Mouse (Mus musculus): ENCODE results near the gene Olfr270. TPM values are rescaled to one million over a fixed set of nuclear protein-coding genes. Genes with fewer than 3 reads are reported as not detected.

Gene Olfr270
- polyA plus RNA-seq (2015; fragmentation: Nextera tagmentation; extraction: Ambion mirVana): not detected in 2 replicates

DNA sequence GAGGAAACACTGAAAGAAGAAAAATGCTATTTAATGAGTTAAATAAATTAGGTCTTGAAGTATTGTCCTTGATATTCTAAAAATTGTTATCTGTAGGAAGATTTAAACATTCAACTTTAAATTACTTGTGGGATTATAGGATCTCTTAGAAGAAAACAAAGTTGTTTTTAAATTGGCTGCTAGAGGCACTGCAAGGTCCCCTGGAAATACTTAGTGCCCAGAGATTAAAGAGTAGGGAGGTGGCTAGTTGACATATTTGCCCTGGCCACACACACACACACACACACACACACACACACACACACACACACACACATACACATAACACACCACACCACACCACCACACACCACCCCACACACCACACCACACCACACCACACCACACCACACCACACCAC is at the start of gene Olfr270:
Gene Olfr270, plus strand, starts transcription at position 301 of the 400 bp plus-strand sequence.
- no peak within 1 kb of the TSS for H3K9ac ChIP-seq
- H3K36me3 ChIP-seq: no peaks in the 10 kb centered on the region
- H3K4me3 ChIP-seq (replicated peaks): no peak within 1 kb of the TSS
- no peak within 1 kb of the TSS for H3K4me2 ChIP-seq (replicated peaks)
- no peaks in the 10 kb centered on the region for H3K4me1 ChIP-seq (replicated peaks)
- no peaks in the 10 kb centered on the region for H3K27me3 ChIP-seq (replicated peaks)
- H3K27ac ChIP-seq: no peak within 1 kb of the TSS
- no peak for ATAC-seq
- no peaks in the 10 kb centered on the region for H3K9me3 ChIP-seq

DNA sequence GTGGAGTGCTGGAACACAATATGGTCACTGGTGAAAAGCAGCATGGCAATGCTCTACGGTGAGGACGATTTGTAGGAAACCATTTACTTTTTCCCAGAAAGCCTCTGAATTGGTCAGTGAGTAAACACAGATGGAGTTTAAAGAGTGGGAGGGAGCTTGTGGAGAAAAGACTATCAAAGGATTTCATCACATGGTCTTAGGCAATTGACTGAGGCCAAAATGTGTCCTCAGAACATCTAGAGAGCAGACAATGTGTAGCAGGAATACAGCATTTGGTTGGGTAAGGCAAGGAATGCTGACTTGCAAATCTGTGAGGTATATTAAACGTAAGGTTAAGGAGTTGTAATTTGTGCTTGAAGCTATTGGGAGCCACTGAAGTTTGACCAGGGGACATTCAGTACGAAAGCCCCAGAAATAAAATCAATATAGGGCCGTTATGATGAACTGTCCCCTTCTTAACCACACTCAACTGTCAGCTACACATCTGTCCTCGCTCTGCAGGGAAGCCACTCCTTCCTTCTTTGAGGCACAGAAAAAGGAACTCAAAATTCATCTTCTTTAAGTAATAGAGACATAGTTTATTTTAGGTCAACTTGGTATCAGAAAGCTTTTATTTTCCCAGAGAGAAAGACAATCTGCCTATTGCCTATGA is 47.6 kb upstream of the Olfr270 start:
- Histone ChIP-seq H3K9ac (no peak overlapping the region), H3K27ac (no peak overlapping the region), H3K27me3 (replicated peaks) (no peaks in the 10 kb centered on the region), H3K4me3 (replicated peaks) (no peak overlapping the region), H3K4me1 (replicated peaks) (no peaks in the 10 kb centered on the region), H3K36me3 (no peaks in the 10 kb centered on the region), H3K9me3 (no peaks in the 10 kb centered on the region), H3K4me2 (replicated peaks) (no peak overlapping the region)
- WGBS: 80% methylated on average over 6 of the region's 6 CpGs
- ATAC-seq: no peak

DNA sequence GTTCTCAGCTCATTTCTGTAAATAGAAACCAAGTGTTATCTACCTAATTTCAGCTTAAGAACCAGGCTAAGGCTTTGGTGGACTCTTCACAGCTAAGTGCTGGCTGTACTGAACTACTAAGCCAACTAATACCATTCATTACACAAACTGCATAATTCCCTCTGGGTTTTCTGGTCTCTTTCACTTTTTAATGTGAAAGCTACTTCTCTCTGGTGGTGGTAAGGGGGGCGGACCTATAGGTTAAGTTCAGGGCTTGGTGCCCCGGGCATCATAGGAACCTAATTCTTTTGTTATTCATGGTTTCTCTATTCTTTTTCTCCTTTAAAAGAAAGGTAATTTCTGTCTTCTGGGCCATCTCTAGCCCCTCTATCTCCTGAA is 47.0 kb upstream of the Olfr270 start:
- H3K4me1 ChIP-seq (replicated peaks): no peaks in the 10 kb centered on the region
- ATAC-seq: no peak
- H3K27me3 ChIP-seq (replicated peaks): no peaks in the 10 kb centered on the region
- no peak overlapping the region for H3K27ac ChIP-seq
- H3K36me3 ChIP-seq: no peaks in the 10 kb centered on the region
- H3K9ac ChIP-seq: no peak overlapping the region
- no peaks in the 10 kb centered on the region for H3K9me3 ChIP-seq
- 92% methylated on average over 2 of the region's 2 CpGs for WGBS
- H3K4me3 ChIP-seq (replicated peaks): no peak overlapping the region
- H3K4me2 ChIP-seq (replicated peaks): no peak overlapping the region

DNA sequence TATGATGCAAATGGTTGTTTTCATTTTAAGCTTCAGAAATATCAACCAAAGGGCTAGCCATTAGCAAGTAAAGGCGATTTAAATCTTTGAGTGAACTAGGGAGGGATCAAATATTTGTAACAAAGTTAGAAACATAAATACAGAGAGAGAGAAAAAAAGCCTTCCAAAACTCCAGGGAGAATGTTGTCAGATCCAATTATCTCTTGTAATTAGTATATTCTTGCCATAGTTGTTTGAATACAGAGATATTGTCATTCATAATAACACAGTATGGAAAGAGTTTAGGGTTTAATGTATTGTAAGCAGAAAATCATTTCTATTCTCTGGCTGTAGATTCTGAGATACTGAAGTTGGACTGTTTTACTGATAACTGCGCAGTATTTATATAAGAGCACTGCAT is 45.3 kb upstream of the Olfr270 start, which contains the start of gene Olfr272:
Gene Olfr272, minus strand, starts transcription at position 101 of the 400 bp plus-strand sequence.
- no peak within 1 kb of the TSS for H3K27ac ChIP-seq
- WGBS: 93% methylated on average over 2 of the region's 2 CpGs
- H3K9ac ChIP-seq: no peak within 1 kb of the TSS
- no peak for ATAC-seq
- H3K4me2 ChIP-seq (replicated peaks): no peak within 1 kb of the TSS
- H3K36me3 ChIP-seq: no peaks in the 10 kb centered on the region
- no peaks in the 10 kb centered on the region for H3K9me3 ChIP-seq
- H3K4me1 ChIP-seq (replicated peaks): no peaks in the 10 kb centered on the region
- H3K27me3 ChIP-seq (replicated peaks): no peaks in the 10 kb centered on the region
- no peak within 1 kb of the TSS for H3K4me3 ChIP-seq (replicated peaks)

DNA sequence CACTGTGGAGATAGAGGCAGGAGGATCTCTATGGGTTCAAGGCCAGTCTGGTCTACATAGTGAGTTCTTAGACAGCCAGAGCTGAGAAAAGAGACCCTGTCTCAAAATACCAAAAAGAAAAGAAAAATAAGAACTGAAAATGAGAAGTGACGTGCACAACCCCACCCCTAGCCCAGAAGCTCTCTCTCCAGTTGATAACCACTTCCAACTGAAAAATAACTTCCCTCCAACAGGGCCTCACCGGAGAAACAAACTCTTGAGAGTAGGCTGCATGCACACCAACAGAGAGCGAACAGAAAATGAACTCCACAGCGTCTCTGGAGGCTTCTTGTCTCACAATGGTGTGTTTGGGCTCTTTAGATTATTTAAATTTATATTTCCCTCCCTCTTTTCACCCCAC is 33.9 kb upstream of the Olfr270 start:
- ATAC-seq: no peak
- H3K9ac ChIP-seq: no peak overlapping the region
- H3K4me1 ChIP-seq (replicated peaks): no peaks in the 10 kb centered on the region
- H3K27ac ChIP-seq: no peak overlapping the region
- 83% methylated on average over 4 of the region's 4 CpGs for WGBS
- no peaks in the 10 kb centered on the region for H3K36me3 ChIP-seq
- H3K9me3 ChIP-seq: no peaks in the 10 kb centered on the region
- no peak overlapping the region for H3K4me2 ChIP-seq (replicated peaks)
- no peak overlapping the region for H3K4me3 ChIP-seq (replicated peaks)
- H3K27me3 ChIP-seq (replicated peaks): no peaks in the 10 kb centered on the region

DNA sequence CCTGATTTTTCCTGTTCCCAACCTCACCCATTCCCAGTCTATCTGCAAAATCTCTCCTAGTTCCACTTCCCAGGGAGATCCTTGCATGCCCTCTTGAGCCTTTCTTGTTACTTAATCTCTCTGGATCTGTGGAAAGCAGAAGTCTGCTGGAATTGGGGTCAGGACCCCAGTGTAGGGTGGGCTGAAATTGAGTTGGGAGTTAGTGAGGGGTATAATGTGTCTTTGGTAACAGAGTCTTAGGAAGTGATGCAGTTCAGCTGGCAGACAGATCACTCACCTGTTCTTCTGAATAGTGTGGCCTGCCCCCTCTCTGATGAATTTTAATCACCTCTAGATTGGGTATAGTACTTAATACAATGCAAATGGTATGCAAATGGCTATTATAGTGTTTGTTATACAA is 17.7 kb upstream of the Olfr270 start:
- no peak overlapping the region for H3K4me3 ChIP-seq (replicated peaks)
- H3K36me3 ChIP-seq: no peaks in the 10 kb centered on the region
- H3K9ac ChIP-seq: no peak overlapping the region
- no peaks in the 10 kb centered on the region for H3K9me3 ChIP-seq
- H3K4me2 ChIP-seq (replicated peaks): no peak overlapping the region
- H3K27ac ChIP-seq: no peak overlapping the region
- H3K27me3 ChIP-seq (replicated peaks): no peaks in the 10 kb centered on the region
- no peak for ATAC-seq
- no peaks in the 10 kb centered on the region for H3K4me1 ChIP-seq (replicated peaks)

DNA sequence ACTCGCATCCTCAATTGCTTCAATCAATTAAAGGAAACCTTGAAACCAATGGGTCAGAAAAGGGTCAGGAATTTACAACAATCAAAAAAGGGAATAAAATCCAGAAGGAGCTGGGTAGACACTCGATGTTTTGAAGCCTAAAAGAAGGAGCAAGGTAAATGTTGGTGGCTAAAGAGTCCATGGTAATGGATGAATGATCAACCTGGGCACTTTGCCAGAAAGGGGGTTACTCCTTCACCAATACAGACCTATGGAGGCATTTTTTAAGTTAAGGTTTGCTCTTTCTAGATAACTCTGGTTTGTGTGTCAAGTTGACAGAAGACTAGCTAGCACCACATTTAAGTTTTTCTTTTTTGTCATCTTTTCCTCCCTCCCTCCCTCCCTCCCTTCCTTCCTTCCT is 15.3 kb upstream of the Olfr270 start:
- no peak overlapping the region for H3K4me3 ChIP-seq (replicated peaks)
- no peak overlapping the region for H3K27ac ChIP-seq
- no peak for ATAC-seq
- H3K4me2 ChIP-seq (replicated peaks): no peak overlapping the region
- no peaks in the 10 kb centered on the region for H3K27me3 ChIP-seq (replicated peaks)
- no peaks in the 10 kb centered on the region for H3K36me3 ChIP-seq
- no peak overlapping the region for H3K9ac ChIP-seq
- 77% methylated on average over 2 of the region's 2 CpGs for WGBS
- H3K4me1 ChIP-seq (replicated peaks): no peaks in the 10 kb centered on the region
- H3K9me3 ChIP-seq: no peaks in the 10 kb centered on the region

DNA sequence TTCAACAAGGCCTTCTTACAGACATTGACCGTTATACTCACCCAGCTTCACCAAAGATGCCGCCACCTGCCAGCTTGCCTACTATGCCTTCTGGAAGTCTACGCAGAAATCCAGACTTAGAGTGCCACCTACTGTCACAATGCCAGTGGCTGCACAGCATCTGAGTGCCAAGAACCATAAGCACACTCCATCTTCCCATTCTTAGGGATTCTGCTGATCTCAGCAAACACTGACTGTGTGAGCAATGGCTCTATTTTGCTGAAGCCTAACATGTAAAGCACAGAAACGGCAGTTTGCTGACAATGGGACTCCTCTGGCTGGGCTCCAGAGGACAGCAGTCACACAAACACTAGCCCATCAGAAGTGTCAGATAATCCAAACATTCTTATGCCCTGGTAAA is 5.7 kb upstream of the Olfr270 start:
- H3K9ac ChIP-seq: no peak overlapping the region
- no peaks in the 10 kb centered on the region for H3K36me3 ChIP-seq
- no peaks in the 10 kb centered on the region for H3K27me3 ChIP-seq (replicated peaks)
- no peak for ATAC-seq
- WGBS: 31% methylated on average over 4 of the region's 4 CpGs
- no peak overlapping the region for H3K27ac ChIP-seq
- no peaks in the 10 kb centered on the region for H3K9me3 ChIP-seq
- no peaks in the 10 kb centered on the region for H3K4me1 ChIP-seq (replicated peaks)
- H3K4me2 ChIP-seq (replicated peaks): no peak overlapping the region
- no peak overlapping the region for H3K4me3 ChIP-seq (replicated peaks)

DNA sequence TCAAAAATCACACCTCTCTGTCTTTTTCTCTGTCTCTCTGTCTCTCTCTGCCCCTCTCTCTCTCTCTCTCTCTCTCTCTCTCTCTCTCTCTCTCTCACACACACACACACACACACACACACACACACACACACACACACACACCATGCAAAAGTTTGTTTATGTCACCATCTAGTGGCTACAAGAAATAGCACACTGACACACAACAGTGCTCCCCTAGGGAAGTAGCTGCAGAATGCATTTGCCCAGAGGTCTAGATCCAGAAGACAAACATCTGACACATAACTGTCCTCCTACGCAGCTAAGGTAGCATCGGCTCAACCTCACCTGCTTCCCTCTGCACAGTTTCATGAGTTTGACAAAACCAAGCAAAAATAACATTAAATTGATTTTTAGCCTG is 20.9 kb downstream of the Olfr270 start:
- no peaks in the 10 kb centered on the region for H3K4me1 ChIP-seq (replicated peaks)
- no peak overlapping the region for H3K4me2 ChIP-seq (replicated peaks)
- 55% methylated on average over 2 of the region's 2 CpGs for WGBS
- no peak for ATAC-seq
- H3K36me3 ChIP-seq: no peaks in the 10 kb centered on the region
- no peaks in the 10 kb centered on the region for H3K27me3 ChIP-seq (replicated peaks)
- H3K27ac ChIP-seq: no peak overlapping the region
- H3K9ac ChIP-seq: no peak overlapping the region
- H3K9me3 ChIP-seq: no peaks in the 10 kb centered on the region
- no peak overlapping the region for H3K4me3 ChIP-seq (replicated peaks)

DNA sequence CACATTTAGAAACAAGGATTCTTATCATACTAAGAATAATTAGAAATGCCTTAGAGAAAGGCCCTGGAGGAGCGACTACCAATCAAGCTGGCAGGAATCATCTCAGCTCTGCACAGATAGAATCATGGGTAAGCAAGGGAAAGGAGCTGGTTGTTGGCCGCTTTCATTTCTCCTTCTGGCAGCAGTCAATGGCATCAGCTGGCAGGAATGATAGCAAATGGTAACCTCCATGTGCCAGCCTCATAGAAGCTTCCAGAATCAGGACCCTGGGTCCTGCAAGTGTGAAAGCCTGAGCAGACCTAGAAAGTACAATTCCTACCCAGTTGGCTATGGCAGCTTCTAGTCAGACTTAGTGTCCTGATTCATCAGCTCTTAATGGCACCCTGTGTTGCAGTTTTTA is 21.9 kb downstream of the Olfr270 start:
- no peak overlapping the region for H3K9ac ChIP-seq
- WGBS: 89% methylated on average over 2 of the region's 2 CpGs
- H3K4me1 ChIP-seq (replicated peaks): no peaks in the 10 kb centered on the region
- no peak overlapping the region for H3K4me3 ChIP-seq (replicated peaks)
- no peak for ATAC-seq
- no peak overlapping the region for H3K4me2 ChIP-seq (replicated peaks)
- no peaks in the 10 kb centered on the region for H3K27me3 ChIP-seq (replicated peaks)
- no peaks in the 10 kb centered on the region for H3K9me3 ChIP-seq
- H3K27ac ChIP-seq: no peak overlapping the region
- no peaks in the 10 kb centered on the region for H3K36me3 ChIP-seq

DNA sequence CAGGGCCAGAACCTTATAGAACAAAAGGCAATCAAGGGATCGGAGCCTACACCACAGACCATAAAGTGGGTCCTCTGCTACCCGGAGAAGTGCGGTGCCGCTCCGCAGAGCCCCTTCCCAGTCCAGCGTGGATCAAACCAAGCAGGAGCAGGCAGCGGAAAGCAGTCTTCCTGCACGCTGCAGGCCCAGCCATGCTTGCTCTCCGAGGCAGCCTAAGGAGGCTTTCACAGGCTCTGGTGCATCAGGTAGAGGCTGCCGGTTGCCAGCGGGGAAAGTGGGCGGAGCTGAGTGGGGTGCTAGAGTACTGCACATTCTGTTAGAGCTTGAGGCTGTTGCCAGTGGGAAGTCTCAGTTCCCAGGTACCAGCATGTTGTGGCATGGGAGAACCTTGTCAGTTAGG is 24.9 kb downstream of the Olfr270 start, which contains the start of gene Nipsnap3a:
Gene Nipsnap3a, plus strand, starts transcription at position 25 of the 400 bp plus-strand sequence.
- ATAC-seq: no peak
- no peak within 1 kb of the TSS for H3K9ac ChIP-seq
- no peaks in the 10 kb centered on the region for H3K9me3 ChIP-seq
- H3K27me3 ChIP-seq (replicated peaks): no peaks in the 10 kb centered on the region
- WGBS: 22% methylated on average over 12 of the region's 12 CpGs
- no peaks in the 10 kb centered on the region for H3K36me3 ChIP-seq
- peak within 1 kb of the TSS; percentile 52 for H3K4me2 ChIP-seq (replicated peaks)
- H3K27ac ChIP-seq: no peak within 1 kb of the TSS
- no peak within 1 kb of the TSS for H3K4me3 ChIP-seq (replicated peaks)
- H3K4me1 ChIP-seq (replicated peaks): no peaks in the 10 kb centered on the region

DNA sequence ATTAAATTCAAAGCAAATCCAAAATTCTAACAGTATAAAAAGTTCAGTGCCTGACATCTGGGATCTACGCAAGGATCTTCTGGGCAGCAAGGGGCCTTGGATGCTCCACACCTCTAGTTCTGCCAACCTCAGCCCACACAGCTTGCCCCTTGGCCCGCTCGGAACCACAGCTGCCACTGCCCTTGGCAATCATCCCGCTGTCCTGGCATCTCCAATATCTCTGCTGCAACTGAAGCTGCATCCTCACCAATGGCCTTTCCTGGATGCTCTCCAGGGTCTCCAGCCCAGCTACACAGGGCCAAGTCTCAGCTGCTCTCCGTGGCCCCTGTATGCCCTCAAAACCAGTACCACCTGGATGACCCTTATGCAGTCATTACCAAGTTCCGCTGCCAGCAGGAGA is 35.1 kb downstream of the Olfr270 start:
- H3K4me3 ChIP-seq (replicated peaks): no peak overlapping the region
- no peaks in the 10 kb centered on the region for H3K36me3 ChIP-seq
- no peaks in the 10 kb centered on the region for H3K27me3 ChIP-seq (replicated peaks)
- no peak for ATAC-seq
- no peak overlapping the region for H3K27ac ChIP-seq
- no peak overlapping the region for H3K4me2 ChIP-seq (replicated peaks)
- WGBS: 95% methylated on average over 6 of the region's 6 CpGs
- no peaks in the 10 kb centered on the region for H3K4me1 ChIP-seq (replicated peaks)
- H3K9ac ChIP-seq: no peak overlapping the region
- no peaks in the 10 kb centered on the region for H3K9me3 ChIP-seq

DNA sequence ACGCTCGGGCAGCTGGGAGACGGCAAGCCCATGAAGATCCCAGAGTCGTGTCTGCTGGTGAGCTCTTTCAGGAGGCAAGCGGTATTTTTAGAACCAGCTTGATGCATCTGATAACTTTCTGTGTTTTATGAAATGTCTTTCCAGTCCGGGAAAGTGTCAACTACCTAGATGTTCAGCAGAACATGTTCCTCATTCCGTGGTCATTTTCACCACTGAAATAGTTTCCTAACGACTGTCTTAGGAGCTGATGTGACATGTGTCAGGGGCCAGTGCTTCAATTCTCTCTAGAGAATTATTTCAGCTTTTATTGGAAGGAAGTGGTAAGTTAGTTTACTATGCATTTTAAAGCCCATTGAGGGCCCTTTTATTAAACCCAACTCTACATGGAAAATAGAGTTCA is 35.8 kb downstream of the Olfr270 start:
- 77% methylated on average over 8 of the region's 8 CpGs for WGBS

More for the DNA sequence above, 35.8 kb downstream of the Olfr270 start:
- no peak overlapping the region for H3K4me2 ChIP-seq (replicated peaks)
- no peak overlapping the region for H3K9ac ChIP-seq
- no peak overlapping the region for H3K4me3 ChIP-seq (replicated peaks)
- no peaks in the 10 kb centered on the region for H3K9me3 ChIP-seq
- no peaks in the 10 kb centered on the region for H3K27me3 ChIP-seq (replicated peaks)
- H3K27ac ChIP-seq: no peak overlapping the region
- no peaks in the 10 kb centered on the region for H3K36me3 ChIP-seq
- H3K4me1 ChIP-seq (replicated peaks): no peaks in the 10 kb centered on the region
- no peak for ATAC-seq

Data from intestine, embryonic 15.5 days (tissue).